Mouse (Mus musculus): ENCODE data around the gene Mtcl1.

Mtcl1 gene

DNA sequence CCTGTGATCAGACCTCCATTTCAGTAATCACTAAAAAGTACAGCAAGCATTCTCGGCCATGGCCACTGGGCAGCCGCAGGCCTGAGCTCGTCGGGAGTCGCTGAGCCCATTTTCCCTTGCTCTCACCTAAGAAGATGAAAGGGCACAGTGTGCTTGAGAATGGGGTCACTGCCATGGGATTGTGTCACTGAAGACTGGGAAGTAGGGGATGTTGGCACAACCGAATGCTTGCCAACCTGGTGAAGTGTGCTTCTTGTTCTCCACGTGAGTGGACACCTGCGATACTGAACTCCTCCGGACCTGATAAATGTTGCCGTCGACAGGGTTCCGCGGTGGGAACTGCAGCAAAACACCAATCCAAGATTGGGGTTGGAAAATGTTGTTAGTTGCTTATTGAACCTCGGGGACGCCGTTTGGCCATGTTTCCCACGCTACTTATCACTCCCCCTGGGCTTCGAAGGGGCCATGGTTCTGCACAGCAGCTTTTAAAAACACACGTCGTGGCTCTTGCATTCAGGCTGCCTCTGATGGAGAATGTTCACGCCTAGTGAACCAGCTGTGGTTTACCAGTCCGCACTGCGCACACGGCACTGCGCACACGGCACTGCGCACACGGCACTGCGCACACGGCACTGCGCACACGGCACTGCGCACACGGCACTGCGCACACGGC lies 85.6 kb downstream of the Mtcl1 start:
- WGBS = 93% methylated on average over 36 of the region's 36 CpGs

GRCm38 (mm10) chr17:66362287-66363016 lies 87.1 kb downstream of the Mtcl1 start:
- 66% methylated on average over 15 of the region's 15 CpGs for WGBS

DNA sequence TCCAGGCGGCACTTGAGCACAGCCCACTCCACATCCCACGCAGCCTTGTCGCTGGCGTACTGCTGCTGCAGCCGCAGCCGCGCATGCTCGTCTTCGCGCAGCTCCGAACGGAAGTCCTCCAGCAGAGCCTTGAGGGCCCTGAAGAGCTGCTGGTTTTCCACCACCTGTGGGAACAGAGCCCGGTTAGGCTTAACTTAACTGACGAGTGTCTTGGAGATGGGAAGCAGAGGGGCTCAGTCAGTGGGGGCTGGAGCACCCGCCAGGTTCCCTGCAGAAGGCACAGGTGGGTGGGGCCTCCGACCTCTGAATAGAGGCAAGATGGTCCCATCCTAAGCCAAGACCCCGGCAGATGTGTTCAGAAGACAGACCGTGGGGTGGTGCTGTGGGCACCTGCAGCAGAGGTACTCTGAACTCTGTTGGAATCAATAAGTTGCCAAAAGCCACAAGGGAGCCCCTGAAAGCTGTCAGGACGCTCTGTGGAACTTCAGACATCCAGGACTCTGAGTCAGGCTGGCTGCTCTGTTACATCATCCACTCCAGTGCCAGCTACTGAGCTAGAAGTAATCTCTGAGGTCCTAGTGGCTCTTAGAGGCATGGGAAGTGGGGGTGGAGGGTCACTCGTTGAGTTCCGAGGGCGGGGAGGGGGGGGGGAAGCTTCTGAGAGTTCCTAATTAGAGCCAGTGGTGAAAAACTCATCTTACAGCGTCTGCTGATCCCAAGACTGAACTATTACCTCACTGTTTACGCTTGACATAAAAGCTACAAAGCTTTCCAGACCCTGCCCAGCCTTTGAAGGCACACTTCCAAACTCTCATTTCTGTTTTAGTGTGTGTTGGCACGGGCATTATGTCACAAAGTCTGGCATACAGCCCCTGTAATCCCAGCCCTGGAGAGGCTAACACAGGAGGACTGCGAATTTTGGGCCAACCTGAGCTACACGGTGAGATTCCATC lies 91.2 kb downstream of the Mtcl1 start:
- WGBS = 48% methylated on average over 27 of the region's 27 CpGs

DNA sequence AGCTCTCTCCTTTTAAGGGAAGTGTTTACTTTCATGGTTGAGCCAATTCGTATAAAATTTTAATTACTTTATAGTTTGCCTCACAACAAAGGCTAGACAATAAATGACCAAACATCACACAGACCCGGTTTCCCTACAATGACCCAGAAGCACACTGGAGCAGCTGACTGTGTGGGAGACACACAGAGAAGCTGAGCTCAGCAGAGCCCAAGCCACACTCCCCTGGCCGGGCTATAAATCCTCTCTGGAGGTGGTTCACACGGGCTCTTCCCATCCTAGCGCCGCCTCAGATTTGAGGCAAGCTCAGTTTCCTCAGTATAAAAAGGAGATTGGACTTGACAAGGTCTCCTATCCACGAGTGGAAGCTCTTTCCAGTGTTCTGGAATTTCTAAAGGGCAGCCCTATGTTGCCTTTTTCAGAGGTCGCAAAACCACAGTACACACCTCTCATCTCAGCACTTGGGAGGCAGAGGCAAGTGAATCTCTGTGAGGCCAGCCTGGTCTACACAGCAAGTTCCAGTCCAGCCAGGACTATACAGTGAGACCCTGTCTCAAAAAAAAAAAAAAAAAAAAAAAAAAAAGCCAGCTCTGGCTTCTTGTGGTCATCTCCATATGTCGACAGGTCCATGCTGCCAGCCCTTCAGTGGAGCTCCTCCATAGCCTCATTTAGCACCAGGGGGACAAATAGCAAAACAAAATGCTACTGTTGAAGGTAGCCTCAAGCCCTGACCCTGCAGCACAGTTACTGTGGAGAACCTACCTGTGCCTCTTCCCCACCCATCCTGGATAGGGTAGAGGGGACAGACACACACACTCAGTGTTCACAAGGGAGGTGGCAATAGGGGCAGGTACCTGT lies 92.2 kb downstream of the Mtcl1 start:
- 53% methylated on average over 9 of the region's 9 CpGs for WGBS

DNA sequence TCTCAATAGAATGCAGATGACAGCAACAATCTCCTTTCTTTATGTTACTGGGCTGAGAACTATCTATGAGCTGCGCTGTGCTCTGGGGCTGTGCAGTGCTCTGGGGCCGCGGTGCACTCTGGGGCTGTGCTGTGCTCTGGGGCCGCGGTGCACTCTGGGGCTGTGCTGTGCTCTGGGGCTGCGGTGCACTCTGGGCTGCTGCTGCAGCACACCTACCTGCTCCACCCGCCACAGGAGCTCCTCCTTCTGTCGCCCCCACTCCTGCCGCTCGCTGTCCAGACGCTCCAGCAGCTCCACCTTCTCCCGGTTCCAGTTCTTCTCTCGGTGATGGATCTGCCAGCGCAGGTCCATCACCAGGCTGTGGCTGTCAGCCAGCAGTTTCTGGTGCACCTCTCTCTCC lies 95.6 kb downstream of the Mtcl1 start:
- WGBS = 61% methylated on average over 14 of the region's 14 CpGs

DNA sequence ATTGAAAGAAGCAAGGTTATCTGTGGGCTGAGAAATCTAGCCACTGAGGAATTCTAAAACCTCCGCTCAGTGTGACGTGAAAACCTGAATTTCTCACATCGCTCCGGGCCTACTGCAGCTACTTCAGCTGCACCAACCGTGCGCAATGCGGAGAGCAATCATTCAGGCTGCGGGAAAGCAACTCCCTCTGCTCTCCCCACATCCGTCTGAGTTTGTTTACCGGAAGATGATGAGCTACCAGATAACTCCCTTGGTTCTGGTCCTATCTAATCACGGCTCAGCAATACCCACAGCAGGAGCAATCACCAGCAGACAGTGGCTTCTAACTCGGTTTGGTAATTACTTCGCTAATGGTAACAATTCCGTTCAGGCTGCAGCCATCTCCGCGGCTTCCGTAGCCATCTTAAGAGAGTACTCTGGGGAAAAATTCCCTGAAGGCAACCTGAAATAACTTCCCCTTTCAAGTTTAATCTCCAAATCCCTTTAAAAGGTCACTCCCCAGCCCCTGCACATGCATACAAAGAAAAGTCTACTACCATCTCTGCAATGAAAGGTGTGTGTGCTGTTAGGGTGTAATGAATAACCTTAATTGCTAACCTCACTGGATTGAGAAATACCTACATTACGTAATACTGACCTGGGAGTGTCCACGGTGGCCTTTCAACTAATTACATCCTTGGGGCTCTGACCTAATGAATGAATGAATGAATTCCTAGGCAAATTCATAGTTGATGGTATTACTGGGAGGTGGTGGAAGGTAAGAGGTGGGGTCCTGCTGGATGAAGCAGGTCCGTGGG lies 96.5 kb downstream of the Mtcl1 start:
- WGBS = 54% methylated on average over 20 of the region's 20 CpGs

DNA sequence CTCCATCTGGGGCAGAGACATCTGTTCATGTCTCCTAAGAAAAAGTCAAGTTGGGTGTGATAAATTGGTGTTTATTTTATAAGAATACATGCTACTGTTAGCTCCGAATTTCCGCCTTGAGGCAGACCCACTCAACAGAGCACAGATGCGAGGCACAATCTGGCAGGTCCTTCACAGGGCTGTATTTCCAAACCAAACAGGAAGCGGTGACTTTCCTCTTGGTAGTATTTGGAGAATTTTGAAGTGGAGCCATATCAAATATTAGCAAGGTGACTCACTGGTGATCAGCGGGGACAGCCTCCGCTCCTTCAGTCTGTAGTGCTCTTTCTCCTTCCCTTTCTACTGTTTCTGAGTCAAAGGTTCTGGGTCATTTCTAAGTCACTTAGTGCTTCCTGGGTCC lies 97.3 kb downstream of the Mtcl1 start:
- WGBS = 39% methylated on average over 6 of the region's 6 CpGs

DNA sequence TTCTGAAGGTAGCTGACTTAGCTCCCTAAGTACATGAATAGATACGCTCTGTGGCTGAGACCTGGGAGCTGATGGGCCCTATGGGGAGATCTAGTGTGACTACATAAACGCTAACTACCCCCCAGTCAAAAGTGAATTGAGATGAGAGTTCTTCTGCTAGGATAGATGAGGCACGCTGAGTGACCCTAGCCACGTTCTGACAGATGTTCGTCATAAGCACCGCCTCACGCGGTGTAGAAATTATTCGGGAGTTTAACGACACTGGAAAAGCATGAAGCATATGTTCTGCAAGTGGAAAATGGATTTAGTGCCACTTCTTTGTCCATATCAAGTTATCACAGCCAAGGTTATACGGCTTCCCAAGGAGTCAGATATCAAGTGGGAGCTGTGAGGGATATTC lies 98.9 kb downstream of the Mtcl1 start:
- WGBS = 68% methylated on average over 11 of the region's 11 CpGs

DNA sequence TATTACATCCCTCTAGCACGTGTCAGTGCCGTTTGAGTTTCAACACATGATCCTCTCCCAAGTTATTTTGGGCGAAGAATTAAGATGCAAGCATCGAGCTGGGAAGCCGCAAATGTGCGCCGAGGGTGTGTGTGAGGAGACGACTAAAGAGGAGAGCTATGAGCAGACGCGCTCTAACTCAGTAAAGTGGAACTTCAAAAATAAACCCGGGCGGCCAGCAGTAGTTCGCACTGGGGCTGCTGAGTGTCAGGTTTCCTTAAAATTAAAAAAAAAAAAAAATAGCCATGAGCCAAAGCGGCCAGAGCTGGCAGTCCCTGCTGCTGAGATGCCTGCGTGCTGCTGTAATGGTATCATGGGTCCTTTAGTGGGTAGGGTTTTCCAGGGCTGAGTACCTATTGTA lies 99.4 kb downstream of the Mtcl1 start:
- WGBS = 48% methylated on average over 15 of the region's 15 CpGs

- 87% methylated on average over 11 of the region's 11 CpGs for WGBS
Observed at GRCm38 (mm10) chr17:66346378-66346777, 103.2 kb downstream of the Mtcl1 start.

DNA sequence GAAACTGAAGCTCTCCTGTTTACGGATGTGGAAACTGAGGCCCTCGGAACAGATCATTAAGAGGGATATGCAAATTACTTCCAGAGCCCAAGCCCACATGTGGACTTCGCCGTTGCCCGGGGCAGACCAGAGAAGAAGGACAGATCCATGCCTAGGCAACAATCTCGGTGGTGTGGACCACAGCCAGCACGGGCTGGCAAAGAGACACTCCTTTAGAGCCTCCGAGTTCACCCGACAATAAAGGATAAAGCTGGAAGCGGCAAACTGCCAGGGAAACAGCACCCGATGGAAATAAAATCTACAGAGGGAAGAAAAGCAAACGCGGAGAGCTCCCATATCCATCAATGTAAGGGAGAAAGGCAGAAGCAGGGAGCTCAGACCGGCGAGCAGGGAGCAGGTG lies 103.9 kb downstream of the Mtcl1 start:
- WGBS = 27% methylated on average over 15 of the region's 15 CpGs

DNA sequence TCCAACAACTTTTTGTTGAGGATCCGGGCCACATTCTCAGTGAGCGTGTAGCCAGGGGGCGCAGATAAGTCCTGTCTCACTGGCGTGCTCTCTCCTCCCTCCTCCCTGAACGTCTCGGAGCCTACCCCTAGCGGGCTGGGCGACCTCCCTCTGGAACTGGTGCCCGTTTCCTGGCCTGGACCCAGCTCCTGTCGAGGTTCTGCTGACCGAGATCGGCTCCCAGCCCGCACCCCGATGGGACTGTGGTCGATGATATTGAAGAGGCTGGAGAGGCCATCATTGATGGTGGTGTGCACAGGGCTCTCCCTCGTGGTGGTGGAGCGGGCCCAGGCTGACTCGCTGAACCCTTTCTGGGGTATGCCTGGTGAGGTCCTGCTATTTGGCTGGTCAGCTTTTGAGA lies 106.6 kb downstream of the Mtcl1 start:
- 85% methylated on average over 18 of the region's 18 CpGs for WGBS

DNA sequence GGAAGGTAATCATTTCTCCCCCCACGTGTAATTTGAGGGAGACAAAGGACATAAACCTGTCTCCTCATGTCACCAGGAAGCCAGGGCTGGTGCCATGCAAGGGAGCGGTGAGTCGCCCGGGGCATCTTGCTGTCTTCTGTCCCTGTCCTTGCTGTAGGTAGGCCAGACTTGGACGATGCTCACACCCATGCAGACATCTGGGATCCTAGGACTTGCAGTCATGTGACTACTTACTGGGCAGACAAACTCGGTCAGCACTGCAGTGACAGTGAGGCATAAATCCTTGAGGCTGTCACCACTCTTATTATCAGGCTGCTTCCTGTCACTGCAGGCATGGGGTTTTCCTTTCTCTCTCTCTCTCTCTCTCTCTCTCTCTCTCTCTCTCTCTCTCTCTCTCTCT lies 107.9 kb downstream of the Mtcl1 start:
- 66% methylated on average over 6 of the region's 6 CpGs for WGBS

- 51% methylated on average over 12 of the region's 12 CpGs for WGBS
Observed at GRCm38 (mm10) chr17:66340798-66341197, 108.8 kb downstream of the Mtcl1 start.

DNA sequence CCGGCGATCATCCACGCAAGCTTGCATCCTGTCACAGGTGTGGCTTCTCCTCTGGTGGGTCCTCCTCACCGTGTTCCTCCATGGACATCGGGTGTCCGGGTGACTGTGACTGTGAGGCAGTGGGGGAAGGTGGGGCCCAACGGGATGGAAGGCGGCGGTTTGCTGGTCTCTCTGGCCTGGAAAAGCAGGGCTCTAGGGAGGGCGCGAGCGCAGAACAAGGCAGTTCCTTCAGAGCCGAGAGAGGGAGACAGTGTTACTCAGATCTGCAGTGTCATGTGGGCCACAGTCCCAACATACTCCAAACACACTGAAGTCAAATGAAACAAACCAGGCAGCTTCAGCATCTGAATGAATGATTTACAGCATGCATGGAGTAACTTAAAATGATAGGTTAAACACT lies 111.6 kb downstream of the Mtcl1 start:
- WGBS = 79% methylated on average over 13 of the region's 13 CpGs

- WGBS = 81% methylated on average over 10 of the region's 10 CpGs
Observed at GRCm38 (mm10) chr17:66335568-66335967, 114.0 kb downstream of the Mtcl1 start.

GRCm38 (mm10) chr17:66334894-66335293 lies 114.7 kb downstream of the Mtcl1 start:
- WGBS = 65% methylated on average over 4 of the region's 4 CpGs

GRCm38 (mm10) chr17:66331207-66331606 lies 118.3 kb downstream of the Mtcl1 start:
- 35% methylated on average over 6 of the region's 6 CpGs for WGBS

DNA sequence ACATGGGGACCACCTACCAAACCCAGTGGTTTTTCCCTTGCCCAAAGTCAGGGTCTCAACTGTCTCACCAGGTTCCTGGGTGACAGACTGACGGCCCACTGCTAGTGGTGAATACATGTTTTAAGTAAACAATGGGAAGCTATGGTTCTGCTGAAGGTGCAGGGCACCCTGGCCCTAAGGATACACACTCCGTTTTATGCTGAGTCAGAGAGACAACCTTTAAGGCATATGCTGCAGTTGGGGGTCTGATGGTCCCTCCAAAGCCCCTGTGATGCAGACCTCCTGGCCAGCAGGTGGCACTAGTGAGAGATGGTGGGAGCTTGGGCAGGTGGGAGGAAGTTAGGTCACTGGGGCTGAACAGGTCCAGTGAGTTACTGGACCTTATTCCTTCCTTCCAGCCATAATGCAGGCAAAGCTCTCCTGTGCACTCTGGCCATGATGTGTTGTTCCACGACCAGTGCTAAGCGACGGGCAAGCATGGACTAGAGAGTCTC lies 123.0 kb downstream of the Mtcl1 start:
- 82% methylated on average over 5 of the region's 5 CpGs for WGBS

GRCm38 (mm10) chr17:66326204-66326545 lies 123.4 kb downstream of the Mtcl1 start:
- WGBS = 44% methylated on average over 4 of the region's 4 CpGs

All from cerebral cortex, adult 2 months (tissue).